Mouse (Mus musculus) limb, embryonic 10.5 days (tissue): ENCODE measurements at regions not wholly inside any gene's neighbourhood (a gene's known extent, or its start where the extent isn't known, plus 50 kb on each side); places are given as distances from the start of the nearest gene placed in this dataset.
A peak's percentile ranks its signal among the peaks of the same experiment; 100 is the strongest.
"Not testable (repeated sequence)": the region's sequence is repeated elsewhere in the genome, so short reads cannot be mapped to it uniquely, and the experiment has no call there.

ENCODE experiments used
- DNase-seq: peaks from one replicate; pipeline ENCODE4 v3.0.0-alpha.2; 2017; ENCODE audit warnings: low spot score
- H3K27ac ChIP-seq: fragments of 300-500 bp; sonication (generic); 2 replicates; pipeline ENCODE4 v1.5.1; 2016; ENCODE audit warnings: mild to moderate bottlenecking
- H3K27me3 ChIP-seq: fragments of 300-500 bp; sonication (generic); 2 replicates; pipeline ENCODE4 v1.6.1; 2016; ENCODE audit warnings: low read depth, mild to moderate bottlenecking; ENCODE audit not compliant: poor library complexity, severe bottlenecking
- H3K36me3 ChIP-seq: fragments of 300-500 bp; sonication (generic); 2 replicates; pipeline ENCODE4 v1.6.1; 2016; ENCODE audit warnings: mild to moderate bottlenecking, moderate library complexity
- H3K4me1 ChIP-seq: fragments of 300-500 bp; sonication (generic); 2 replicates; pipeline ENCODE4 v1.6.1; 2016
- H3K4me3 ChIP-seq: fragments of 300-500 bp; sonication (generic); 2 replicates; pipeline ENCODE4 v1.5.1; 2016; ENCODE audit warnings: mild to moderate bottlenecking, moderate library complexity
- H3K9me3 ChIP-seq: fragments of 300-500 bp; sonication (generic); replicated peaks from 2 replicates; pipeline ENCODE4 v1.6.1; 2016; ENCODE audit warnings: mild to moderate bottlenecking
- WGBS: fragments of 180-500 bp; shearing (Covaris S2); methylation state at CpG from one replicate; pipeline ENCODE4 v1.1.7; 2016; 5-methylcytosine and 5-hydroxymethylcytosine counted together

GRCm38 (mm10) chr16:93306140-93306539 is 297.7 kb downstream of the Setd4 start:
- 70% methylated on average over 7 of the region's 7 CpGs for whole genome bisulfite sequencing
- H3K4me1 ChIP-seq, DNase-seq, H3K36me3 ChIP-seq, H3K27me3 ChIP-seq, H3K27ac ChIP-seq, H3K9me3 ChIP-seq, H3K4me3 ChIP-seq: not testable (repeated sequence)

- DNase-seq: no peak
- H3K27me3 ChIP-seq: peaks cover 69% of the 10 kb centered on the region
- no peak overlapping the region for H3K4me3 ChIP-seq
- no peak overlapping the region for H3K27ac ChIP-seq
- H3K4me1 ChIP-seq: peaks cover 21% of the 10 kb centered on the region
- H3K36me3 ChIP-seq: no peaks in the 10 kb centered on the region
- no peaks in the 10 kb centered on the region for H3K9me3 ChIP-seq
- WGBS: 35% methylated on average over 5 of the region's 5 CpGs
Observed at GRCm38 (mm10) chr16:93294430-93294829, 309.4 kb downstream of the Setd4 start.

- peak; percentile 86 for DNase-seq
- peaks cover 74% of the 10 kb centered on the region for H3K27me3 ChIP-seq
- H3K9me3 ChIP-seq: no peaks in the 10 kb centered on the region
- WGBS: 19% methylated on average over 13 of the region's 13 CpGs
- no peak overlapping the region; the same call in 1 of the 2 replicates for H3K4me3 ChIP-seq
- H3K4me1 ChIP-seq: peaks cover 21% of the 10 kb centered on the region
- no peaks in the 10 kb centered on the region for H3K36me3 ChIP-seq
- H3K27ac ChIP-seq: peak overlapping the region; percentile 22; the same call in 1 of the 2 replicates
Observed at GRCm38 (mm10) chr16:93292965-93293653, 310.8 kb downstream of the Setd4 start.

GRCm38 (mm10) chr16:93292181-93292834 is 311.6 kb downstream of the Setd4 start:
- WGBS: 41% methylated on average over 14 of the region's 14 CpGs
- H3K27ac ChIP-seq: peak overlapping the region; percentile 22; the same call in 1 of the 2 replicates
- H3K9me3 ChIP-seq: no peaks in the 10 kb centered on the region
- H3K27me3 ChIP-seq: peaks cover 75% of the 10 kb centered on the region
- H3K36me3 ChIP-seq: no peaks in the 10 kb centered on the region
- DNase-seq: peak; percentile 51
- peak overlapping the region; percentile 12; the same call in 1 of the 2 replicates for H3K4me3 ChIP-seq
- peaks cover 21% of the 10 kb centered on the region for H3K4me1 ChIP-seq

GRCm38 (mm10) chr16:93288036-93288435 is 315.8 kb downstream of the Setd4 start:
- no peaks in the 10 kb centered on the region for H3K36me3 ChIP-seq
- H3K9me3 ChIP-seq: no peaks in the 10 kb centered on the region
- DNase-seq: no peak
- peaks cover 45% of the 10 kb centered on the region for H3K27me3 ChIP-seq
- H3K4me3 ChIP-seq: no peak overlapping the region
- H3K27ac ChIP-seq: no peak overlapping the region
- 53% methylated on average over 3 of the region's 3 CpGs for WGBS
- peaks cover 17% of the 10 kb centered on the region for H3K4me1 ChIP-seq

GRCm38 (mm10) chr16:93287520-93287919 is 316.3 kb downstream of the Setd4 start:
- Histone ChIP-seq H3K4me3 (no peak overlapping the region), H3K4me1 (peaks cover 11% of the 10 kb centered on the region), H3K27ac (no peak overlapping the region), H3K36me3 (no peaks in the 10 kb centered on the region), H3K27me3 (peaks cover 44% of the 10 kb centered on the region), H3K9me3 (no peaks in the 10 kb centered on the region)
- WGBS: 87% methylated on average over 2 of the region's 2 CpGs
- no peak for DNase-seq

- Histone ChIP-seq H3K27ac (no peak overlapping the region), H3K36me3 (no peaks in the 10 kb centered on the region), H3K4me1 (peaks cover 4% of the 10 kb centered on the region), H3K9me3 (no peaks in the 10 kb centered on the region), H3K4me3 (no peak overlapping the region), H3K27me3 (peaks cover 50% of the 10 kb centered on the region)
- 94% methylated on average over 3 of the region's 3 CpGs for WGBS
- no peak for DNase-seq
Observed at GRCm38 (mm10) chr16:93286816-93287215, 317.0 kb downstream of the Setd4 start.

- Histone ChIP-seq H3K36me3 (no peaks in the 10 kb centered on the region), H3K4me1 (no peaks in the 10 kb centered on the region)
- 95% methylated on average over 6 of the region's 6 CpGs for WGBS
Observed at GRCm38 (mm10) chr16:93285191-93285590, 318.7 kb downstream of the Setd4 start.

GRCm38 (mm10) chr16:93281715-93282114 is 322.1 kb downstream of the Setd4 start:
- H3K9me3 ChIP-seq: no peaks in the 10 kb centered on the region
- peaks cover 67% of the 10 kb centered on the region for H3K27me3 ChIP-seq
- no peak overlapping the region for H3K4me3 ChIP-seq
- no peak for DNase-seq
- peaks cover 6% of the 10 kb centered on the region; the same call in 1 of the 2 replicates for H3K4me1 ChIP-seq
- WGBS: 34% methylated on average over 1 of the region's 1 CpGs
- no peak overlapping the region for H3K27ac ChIP-seq
- no peaks in the 10 kb centered on the region for H3K36me3 ChIP-seq

More at GRCm38 (mm10) chr16:93285191-93285590, 318.7 kb downstream of the Setd4 start:
- Histone ChIP-seq H3K9me3 (no peaks in the 10 kb centered on the region), H3K27ac (no peak overlapping the region), H3K4me3 (no peak overlapping the region), H3K27me3 (peaks cover 55% of the 10 kb centered on the region)
- DNase-seq: no peak

- 30% methylated on average over 8 of the region's 8 CpGs for WGBS
Observed at GRCm38 (mm10) chr16:93272636-93273035, 331.2 kb downstream of the Setd4 start.

GRCm38 (mm10) chr16:93272146-93272545 is 331.7 kb downstream of the Setd4 start:
- Histone ChIP-seq H3K27me3 (peaks cover 78% of the 10 kb centered on the region), H3K36me3 (no peaks in the 10 kb centered on the region)

More at GRCm38 (mm10) chr16:93272636-93273035, 331.2 kb downstream of the Setd4 start:
- H3K36me3 ChIP-seq: no peaks in the 10 kb centered on the region
- peak; percentile 53 for DNase-seq
- H3K9me3 ChIP-seq: no peaks in the 10 kb centered on the region
- H3K4me3 ChIP-seq: peak overlapping the region; percentile 13
- H3K4me1 ChIP-seq: peaks cover 37% of the 10 kb centered on the region
- H3K27ac ChIP-seq: no peak overlapping the region
- peaks cover 78% of the 10 kb centered on the region for H3K27me3 ChIP-seq

GRCm38 (mm10) chr16:93264061-93264585 is 339.7 kb downstream of the Setd4 start:
- H3K9me3 ChIP-seq: no peaks in the 10 kb centered on the region
- H3K4me1 ChIP-seq: peaks cover 32% of the 10 kb centered on the region
- WGBS: 68% methylated on average over 4 of the region's 4 CpGs
- H3K36me3 ChIP-seq: no peaks in the 10 kb centered on the region
- H3K4me3 ChIP-seq: no peak overlapping the region
- peak overlapping the region; percentile 72 for H3K27ac ChIP-seq
- peak; percentile 33 for DNase-seq
- peaks cover 69% of the 10 kb centered on the region for H3K27me3 ChIP-seq

More at GRCm38 (mm10) chr16:93272146-93272545, 331.7 kb downstream of the Setd4 start:
- no peaks in the 10 kb centered on the region for H3K9me3 ChIP-seq
- H3K4me1 ChIP-seq: peaks cover 32% of the 10 kb centered on the region
- WGBS: 24% methylated on average over 6 of the region's 6 CpGs
- H3K4me3 ChIP-seq: peak overlapping the region; percentile 13
- no peak overlapping the region for H3K27ac ChIP-seq
- peak; percentile 39 for DNase-seq
